Mouse (Mus musculus) intestine, embryonic 15.5 days (tissue): Measurements from ENCODE around the gene Olfr155. TPM values are rescaled to one million over a fixed set of nuclear protein-coding genes. Genes with fewer than 3 reads are reported as not detected.
A peak's percentile ranks its signal among the peaks of the same experiment; 100 is the strongest.

Source experiments
- ATAC-seq: fragments of 200-750 bp; cut with Nextera tagmentation; 2 replicates; pipeline ENCODE4 v1.8.0; 2017; ENCODE audit warnings: moderate TSS enrichment, moderate library complexity
- H3K27ac ChIP-seq: fragments of 300-500 bp; sonication (generic); 2 replicates; pipeline ENCODE4 v1.5.1; 2015; ENCODE audit warnings: mild to moderate bottlenecking, inconsistent platforms
- H3K27me3 ChIP-seq: fragments of 300-500 bp; sonication (generic); replicated peaks from 2 replicates; pipeline ENCODE4 v1.6.1; 2015; ENCODE audit warnings: inconsistent platforms
- H3K36me3 ChIP-seq: fragments of 300-500 bp; sonication (generic); 2 replicates; pipeline ENCODE4 v1.6.1; 2015; ENCODE audit warnings: inconsistent platforms
- H3K4me1 ChIP-seq: fragments of 300-500 bp; sonication (generic); replicated peaks from 2 replicates; pipeline ENCODE4 v1.6.1; 2015; ENCODE audit warnings: inconsistent platforms
- H3K4me2 ChIP-seq: fragments of 300-500 bp; sonication (generic); replicated peaks from 2 replicates; pipeline ENCODE4 v1.6.1; 2015; ENCODE audit warnings: mild to moderate bottlenecking, inconsistent platforms
- H3K4me3 ChIP-seq: fragments of 300-500 bp; sonication (generic); replicated peaks from 2 replicates; pipeline ENCODE4 v1.5.1; 2015; ENCODE audit warnings: inconsistent platforms
- H3K9ac ChIP-seq: fragments of 300-500 bp; sonication (generic); 2 replicates; pipeline ENCODE4 v1.6.1; 2015; ENCODE audit warnings: inconsistent platforms
- H3K9me3 ChIP-seq: fragments of 300-500 bp; sonication (generic); 2 replicates; pipeline ENCODE4 v1.6.1; 2016; ENCODE audit warnings: inconsistent platforms
- WGBS: fragments of 180-500 bp; shearing (Covaris S2); methylation state at CpG from one replicate; pipeline ENCODE4 v1.1.7; 2015; 5-methylcytosine and 5-hydroxymethylcytosine counted together
- polyA plus RNA-seq: library from polyadenylated mRNA; unstranded; fragments of >200 nt; fragmentation: Nextera tagmentation; extraction: Ambion mirVana; gene quantifications from 2 replicates; pipeline ENCODE4 v1.2.1, GENCODE M21; 2015

Olfr155 gene
- polyA plus RNA-seq, 1 experiment from 2014 or later = not detected

- H3K4me2 ChIP-seq = no peak overlapping the region
- no peaks in the 10 kb centered on the region for H3K27me3 ChIP-seq
- 63% methylated on average over 4 of the region's 4 CpGs for WGBS
- no peaks in the 10 kb centered on the region for H3K9me3 ChIP-seq
- H3K27ac ChIP-seq = no peak overlapping the region
- no peak for ATAC-seq
- H3K4me3 ChIP-seq = no peak overlapping the region
- H3K9ac ChIP-seq = no peak overlapping the region
- no peaks in the 10 kb centered on the region for H3K36me3 ChIP-seq
- no peaks in the 10 kb centered on the region for H3K4me1 ChIP-seq
Observed at GRCm38 (mm10) chr4:43863298-43863697, 11.9 kb downstream of the Olfr155 start.

GRCm38 (mm10) chr4:43869821-43870220, 18.5 kb downstream of the Olfr155 start:
- Histone ChIP-seq H3K4me3 (no peak overlapping the region), H3K9me3 (no peaks in the 10 kb centered on the region), H3K4me2 (no peak overlapping the region), H3K27me3 (no peaks in the 10 kb centered on the region; the same call in 1 of the 2 replicates), H3K36me3 (no peaks in the 10 kb centered on the region), H3K4me1 (no peaks in the 10 kb centered on the region), H3K27ac (no peak overlapping the region), H3K9ac (no peak overlapping the region)
- 71% methylated on average over 10 of the region's 10 CpGs for WGBS
- no peak for ATAC-seq

GRCm38 (mm10) chr4:43874501-43874900, 23.1 kb downstream of the Olfr155 start:
- Histone ChIP-seq H3K4me3 (peak overlapping the region; percentile 96; the same call in 1 of the 2 replicates), H3K27me3 (no peaks in the 10 kb centered on the region; the same call in 1 of the 2 replicates), H3K9ac (peak overlapping the region; percentile 77; the same call in 1 of the 2 replicates), H3K36me3 (no peaks in the 10 kb centered on the region), H3K27ac (no peak overlapping the region), H3K9me3 (no peaks in the 10 kb centered on the region), H3K4me1 (peaks cover 7% of the 10 kb centered on the region; the same call in 1 of the 2 replicates), H3K4me2 (peak overlapping the region; percentile 93)
- no peak for ATAC-seq
- 33% methylated on average over 7 of the region's 7 CpGs for WGBS

GRCm38 (mm10) chr4:43875160-43875918, 24.0 kb downstream of the Olfr155 start, which contains the start of gene Reck:
TSS of gene Reck (plus strand) at chr4:43875530.
- Histone ChIP-seq H3K9me3 (no peaks in the 10 kb centered on the region), H3K4me2 (peak within 1 kb of the TSS; percentile 93), H3K36me3 (no peaks in the 10 kb centered on the region), H3K4me3 (peak within 1 kb of the TSS; percentile 96), H3K27ac (peak within 1 kb of the TSS; percentile 54; the same call in 1 of the 2 replicates), H3K4me1 (peaks cover 7% of the 10 kb centered on the region; the same call in 1 of the 2 replicates), H3K27me3 (no peaks in the 10 kb centered on the region; the same call in 1 of the 2 replicates), H3K9ac (peak within 1 kb of the TSS; percentile 77)
- WGBS = 1% methylated on average over 60 of the region's 73 CpGs
- ATAC-seq = peak; percentile 96

- peak overlapping the region; percentile 96 for H3K4me3 ChIP-seq
- peak; percentile 57 for ATAC-seq
- peaks cover 7% of the 10 kb centered on the region; the same call in 1 of the 2 replicates for H3K4me1 ChIP-seq
- H3K36me3 ChIP-seq = no peaks in the 10 kb centered on the region
- no peaks in the 10 kb centered on the region; the same call in 1 of the 2 replicates for H3K27me3 ChIP-seq
- H3K9me3 ChIP-seq = no peaks in the 10 kb centered on the region
- H3K9ac ChIP-seq = peak overlapping the region; percentile 77
- peak overlapping the region; percentile 93 for H3K4me2 ChIP-seq
- WGBS = under 1% methylated on average over 20 of the region's 20 CpGs
- H3K27ac ChIP-seq = peak overlapping the region; percentile 54; the same call in 1 of the 2 replicates
Observed at GRCm38 (mm10) chr4:43875919-43876411, 24.6 kb downstream of the Olfr155 start.

- no peaks in the 10 kb centered on the region for H3K36me3 ChIP-seq
- no peaks in the 10 kb centered on the region for H3K9me3 ChIP-seq
- no peak for ATAC-seq
- peaks cover 7% of the 10 kb centered on the region; the same call in 1 of the 2 replicates for H3K4me1 ChIP-seq
- H3K4me2 ChIP-seq = no peak overlapping the region
- no peak overlapping the region for H3K9ac ChIP-seq
- H3K27ac ChIP-seq = no peak overlapping the region
- WGBS = 89% methylated on average over 1 of the region's 1 CpGs
- no peaks in the 10 kb centered on the region; the same call in 1 of the 2 replicates for H3K27me3 ChIP-seq
- no peak overlapping the region for H3K4me3 ChIP-seq
Observed at GRCm38 (mm10) chr4:43877230-43877629, 25.9 kb downstream of the Olfr155 start.

GRCm38 (mm10) chr4:43878121-43878776, 26.9 kb downstream of the Olfr155 start:
- Histone ChIP-seq H3K27ac (0 out of 2 replicates have a peak overlapping the region, but pooled peaks have one; percentile 46), H3K27me3 (no peaks in the 10 kb centered on the region), H3K4me2 (no peak overlapping the region), H3K4me1 (peaks cover 7% of the 10 kb centered on the region; the same call in 1 of the 2 replicates), H3K4me3 (no peak overlapping the region), H3K9me3 (no peaks in the 10 kb centered on the region), H3K9ac (no peak overlapping the region), H3K36me3 (no peaks in the 10 kb centered on the region)
- ATAC-seq = no peak
- 30% methylated on average over 5 of the region's 5 CpGs for WGBS

- H3K27me3 ChIP-seq = no peaks in the 10 kb centered on the region
- no peak overlapping the region for H3K27ac ChIP-seq
- H3K4me1 ChIP-seq = peaks cover 7% of the 10 kb centered on the region; the same call in 1 of the 2 replicates
- H3K4me2 ChIP-seq = no peak overlapping the region
- ATAC-seq = no peak
- H3K4me3 ChIP-seq = no peak overlapping the region
- WGBS = 81% methylated on average over 6 of the region's 6 CpGs
- H3K9me3 ChIP-seq = no peaks in the 10 kb centered on the region
- no peak overlapping the region for H3K9ac ChIP-seq
- H3K36me3 ChIP-seq = no peaks in the 10 kb centered on the region
Observed at GRCm38 (mm10) chr4:43879566-43879965, 28.2 kb downstream of the Olfr155 start.

GRCm38 (mm10) chr4:43884196-43884595, 32.8 kb downstream of the Olfr155 start:
- no peak for ATAC-seq
- no peaks in the 10 kb centered on the region for H3K27me3 ChIP-seq
- H3K27ac ChIP-seq = no peak overlapping the region
- no peak overlapping the region for H3K4me2 ChIP-seq
- no peak overlapping the region for H3K9ac ChIP-seq
- 44% methylated on average over 4 of the region's 4 CpGs for WGBS
- H3K4me1 ChIP-seq = no peaks in the 10 kb centered on the region
- no peaks in the 10 kb centered on the region for H3K9me3 ChIP-seq
- H3K36me3 ChIP-seq = no peaks in the 10 kb centered on the region
- H3K4me3 ChIP-seq = no peak overlapping the region

- H3K9ac ChIP-seq = no peak overlapping the region
- no peak for ATAC-seq
- no peaks in the 10 kb centered on the region for H3K27me3 ChIP-seq
- no peaks in the 10 kb centered on the region for H3K9me3 ChIP-seq
- H3K36me3 ChIP-seq = no peaks in the 10 kb centered on the region
- H3K27ac ChIP-seq = no peak overlapping the region
- H3K4me1 ChIP-seq = no peaks in the 10 kb centered on the region
- H3K4me2 ChIP-seq = no peak overlapping the region
- no peak overlapping the region for H3K4me3 ChIP-seq
- WGBS = 81% methylated on average over 3 of the region's 3 CpGs
Observed at GRCm38 (mm10) chr4:43891247-43891646, 39.9 kb downstream of the Olfr155 start.

GRCm38 (mm10) chr4:43897209-43897608, 45.8 kb downstream of the Olfr155 start:
- H3K4me3 ChIP-seq = no peak overlapping the region
- no peak overlapping the region for H3K27ac ChIP-seq
- H3K36me3 ChIP-seq = no peaks in the 10 kb centered on the region
- no peaks in the 10 kb centered on the region for H3K9me3 ChIP-seq
- no peak overlapping the region for H3K4me2 ChIP-seq
- no peak overlapping the region for H3K9ac ChIP-seq
- no peaks in the 10 kb centered on the region for H3K4me1 ChIP-seq
- no peak for ATAC-seq
- no peaks in the 10 kb centered on the region for H3K27me3 ChIP-seq

GRCm38 (mm10) chr4:43899197-43899596, 47.8 kb downstream of the Olfr155 start:
- no peak overlapping the region for H3K27ac ChIP-seq
- no peak overlapping the region for H3K4me3 ChIP-seq
- H3K36me3 ChIP-seq = no peaks in the 10 kb centered on the region
- H3K9ac ChIP-seq = no peak overlapping the region
- no peak overlapping the region for H3K4me2 ChIP-seq
- H3K9me3 ChIP-seq = no peaks in the 10 kb centered on the region
- H3K4me1 ChIP-seq = no peaks in the 10 kb centered on the region
- no peak for ATAC-seq
- H3K27me3 ChIP-seq = no peaks in the 10 kb centered on the region
- 31% methylated on average over 8 of the region's 8 CpGs for WGBS
